In the genomic region with DNA sequence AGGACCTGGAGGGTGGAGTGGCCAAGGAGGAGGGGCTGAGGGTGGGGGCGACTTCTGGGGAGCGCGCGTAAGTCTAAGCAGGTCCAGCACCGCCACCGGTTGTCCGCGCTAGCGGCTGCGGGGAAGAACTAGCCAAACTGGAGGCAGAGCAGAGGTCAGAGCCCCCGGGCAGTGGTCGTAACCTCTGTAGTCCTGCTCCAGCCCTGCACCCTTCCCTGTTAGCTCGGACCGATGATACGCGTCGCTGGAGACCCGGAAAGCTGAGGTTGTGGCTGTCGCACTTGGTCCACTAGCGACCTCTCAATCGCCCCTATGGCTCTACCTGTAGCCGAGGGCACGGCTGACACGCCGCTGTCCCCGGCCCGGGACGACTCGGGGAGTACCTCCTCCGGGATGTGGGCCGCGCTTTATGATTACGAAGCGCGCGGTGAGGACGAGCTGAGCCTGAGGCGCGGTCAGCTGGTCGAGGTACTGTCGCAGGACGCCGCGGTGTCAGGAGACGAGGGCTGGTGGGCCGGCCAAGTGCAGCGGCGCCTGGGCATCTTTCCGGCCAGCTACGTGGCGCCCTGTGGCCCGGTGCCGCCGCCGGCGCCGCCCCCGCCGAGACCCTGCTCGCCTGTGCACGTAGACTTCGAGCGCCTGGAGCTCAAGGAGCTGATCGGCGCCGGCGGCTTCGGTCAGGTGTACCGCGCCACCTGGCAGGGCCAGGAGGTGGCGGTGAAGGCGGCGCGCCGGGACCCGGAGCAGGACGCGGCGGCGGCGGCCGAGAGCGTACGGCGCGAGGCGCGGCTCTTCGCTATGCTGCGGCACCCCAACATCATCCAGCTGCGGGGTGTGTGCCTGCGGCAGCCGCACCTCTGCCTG, we compare ENCODE assay signal across 8 mouse cellular contexts. TPM values are rescaled to one million over a fixed set of nuclear protein-coding genes. Genes with fewer than 3 reads are reported as not detected.
DNase-seq lines count a peak whose midpoint lies in the region; ATAC-seq and TF ChIP-seq lines count a peak whose summit lies in the region.

Gene Map3k21, plus strand, starts transcription at position 86 of the 864 bp plus-strand sequence.

- H3K27me3 ChIP-seq in embryonic facial prominence, embryonic 15.5 days = peaks cover 57% of the 10 kb centered on the region
- H3K27me3 ChIP-seq in hindbrain, embryonic 11.5 days (ENCODE audit: control insufficient read depth, insufficient read depth, low read length) = peaks cover 49% of the 10 kb centered on the region
- H3K27me3 ChIP-seq in liver, postnatal 0 days (ENCODE audit: insufficient read depth, low read length) = peaks cover 38% of the 10 kb centered on the region
- no peaks in the 10 kb centered on the region for H3K27me3 ChIP-seq in small intestine, adult 2 months (ENCODE audit: control insufficient read depth, insufficient read depth, low read length)

- peak within 1 kb of the TSS; percentile 35 for H3K9ac ChIP-seq in embryonic facial prominence, embryonic 15.5 days
- peak within 1 kb of the TSS; percentile 28; the same call in 1 of the 2 replicates for H3K9ac ChIP-seq in hindbrain, embryonic 11.5 days (ENCODE audit: low read depth, low read length)
- peak within 1 kb of the TSS; percentile 53 for H3K9ac ChIP-seq in liver, postnatal 0 days (replicated peaks)

- H3K9me3 ChIP-seq in embryonic facial prominence, embryonic 15.5 days (replicated peaks) = no peaks in the 10 kb centered on the region
- no peaks in the 10 kb centered on the region for H3K9me3 ChIP-seq in hindbrain, embryonic 11.5 days (ENCODE audit: control insufficient read depth, low read length)
- H3K9me3 ChIP-seq in liver, postnatal 0 days (ENCODE audit: low read length) = no peaks in the 10 kb centered on the region

- no peaks in the 10 kb centered on the region for H3K36me3 ChIP-seq in embryonic facial prominence, embryonic 15.5 days
- no peaks in the 10 kb centered on the region for H3K36me3 ChIP-seq in hindbrain, embryonic 11.5 days (ENCODE audit: control insufficient read depth, insufficient read depth, low read length)
- no peaks in the 10 kb centered on the region for H3K36me3 ChIP-seq in liver, postnatal 0 days (replicated peaks; ENCODE audit: insufficient read depth, low read length)
- H3K36me3 ChIP-seq in small intestine, adult 2 months (ENCODE audit: control insufficient read depth, insufficient read depth, low read length) = no peaks in the 10 kb centered on the region

- peak; percentile 25 to 29 for DNase-seq in adrenal gland, adult 18-20 months (ENCODE audit: low spot score in 2 of 2)
- no peak for DNase-seq in adrenal gland, postnatal 4 days (ENCODE audit: low spot score in 2 of 2)
- DNase-seq in ZHBTc4 (ENCODE audit: low read depth, low spot score) = peak; percentile 53
- peak; percentile 48 for DNase-seq in hindbrain, embryonic 11.5 days (ENCODE audit: low spot score)
- DNase-seq in liver, postnatal 0 days = peak; percentile 40
- DNase-seq in spleen, postnatal 10 days (ENCODE audit: low spot score in 2 of 2) = no peak

- under 1% methylated on average over 83 of the region's 93 CpGs for WGBS in embryonic facial prominence, embryonic 15.5 days
- whole genome bisulfite sequencing in hindbrain, embryonic 11.5 days = 1% methylated on average over 90 of the region's 93 CpGs
- 1% methylated on average over 78 of the region's 93 CpGs for WGBS in liver, postnatal 0 days (ENCODE audit: insufficient replicate concordance)
- WGBS in small intestine, adult 2 months = under 1% methylated on average over 87 of the region's 93 CpGs

- peak within 1 kb of the TSS; percentile 54 for H3K4me3 ChIP-seq in embryonic facial prominence, embryonic 15.5 days (replicated peaks)
- H3K4me3 ChIP-seq in hindbrain, embryonic 11.5 days (ENCODE audit: low read depth, low read length) = peak within 1 kb of the TSS; percentile 48
- H3K4me3 ChIP-seq in liver, postnatal 0 days (ENCODE audit: low read depth, low read length) = peak within 1 kb of the TSS; percentile 51
- H3K4me3 ChIP-seq in small intestine, adult 2 months (ENCODE audit: low read depth, low read length) = peak within 1 kb of the TSS; percentile 76

- TF ChIP-seq EP300 in liver, postnatal 0 days (IDR thresholded peaks at IDR 0.05; ENCODE audit: low read depth) = no peak

- TF ChIP-seq POLR2A in small intestine, adult 2 months (IDR thresholded peaks at IDR 0.05; ENCODE audit: low read depth, low read length) = peak; percentile 71; the same call in 1 of the 2 replicates

- peak; percentile 35 for ATAC-seq in embryonic facial prominence, embryonic 15.5 days (ENCODE audit: insufficient number of reproducible peaks, low FRiP score, low TSS enrichment, low read depth)
- ATAC-seq in hindbrain, embryonic 11.5 days (ENCODE audit: low FRiP score) = no peak
- ATAC-seq in liver, postnatal 0 days = peak; percentile 52

- no peak for TF ChIP-seq CTCF in liver, postnatal 0 days (IDR thresholded peaks at IDR 0.05; ENCODE audit: low read depth)
- no peak for TF ChIP-seq CTCF in small intestine, adult 2 months (IDR thresholded peaks at IDR 0.05; ENCODE audit: extremely low read depth, insufficient read length, insufficient replicate concordance, low read depth, low read length)

- H3K27ac ChIP-seq in embryonic facial prominence, embryonic 15.5 days (replicated peaks) = no peak within 1 kb of the TSS
- no peak within 1 kb of the TSS for H3K27ac ChIP-seq in hindbrain, embryonic 11.5 days (ENCODE audit: low read depth, low read length)
- peak within 1 kb of the TSS; percentile 84 for H3K27ac ChIP-seq in liver, postnatal 0 days (ENCODE audit: low read depth)
- H3K27ac ChIP-seq in small intestine, adult 2 months (ENCODE audit: insufficient read depth, low read depth, low read length) = peak within 1 kb of the TSS; percentile 92

- H3K4me2 ChIP-seq in embryonic facial prominence, embryonic 15.5 days (replicated peaks) = peak within 1 kb of the TSS; percentile 98
- H3K4me2 ChIP-seq in hindbrain, embryonic 11.5 days (replicated peaks; ENCODE audit: low read depth, low read length) = peak within 1 kb of the TSS; percentile 96
- H3K4me2 ChIP-seq in liver, postnatal 0 days (ENCODE audit: low read depth, low read length) = peak within 1 kb of the TSS; percentile 77

- peaks cover 19% of the 10 kb centered on the region for H3K4me1 ChIP-seq in embryonic facial prominence, embryonic 15.5 days
- peaks cover 9% of the 10 kb centered on the region; the same call in 1 of the 2 replicates for H3K4me1 ChIP-seq in hindbrain, embryonic 11.5 days (replicated peaks; ENCODE audit: control insufficient read depth, insufficient read depth, low read length)
- peaks cover 5% of the 10 kb centered on the region; the same call in 1 of the 2 replicates for H3K4me1 ChIP-seq in liver, postnatal 0 days (ENCODE audit: insufficient read depth)
- peaks cover 18% of the 10 kb centered on the region; the same call in 1 of the 2 replicates for H3K4me1 ChIP-seq in small intestine, adult 2 months (ENCODE audit: control insufficient read depth, insufficient read depth, insufficient read length, low read length)

RNA-seq across cellular contexts. Expression of gene Map3k21, which starts in this region (rescaled TPM):
- total RNA-seq in adrenal gland, adult 18-20 months (2021) = under 1 TPM; 0.22 to 0.96 TPM
- 1 to 10 TPM; 2.3 to 4.6 TPM for total RNA-seq in adrenal gland, postnatal 4 days (2021)
- 0.27 and 0.37 TPM in 2 replicates for polyA plus RNA-seq in embryonic facial prominence, embryonic 15.5 days (2015; fragmentation: Nextera tagmentation; extraction: Ambion mirVana)
- polyA plus RNA-seq in hindbrain, embryonic 11.5 days (2014; fragmentation: Nextera tagmentation; extraction: Ambion mirVana) = 0.08 and 0.14 TPM in 2 replicates
- 0.39 and 0.56 TPM in 2 replicates for polyA plus RNA-seq in liver, postnatal 0 days (2015; fragmentation: Nextera tagmentation; extraction: Ambion mirVana)
- polyA plus RNA-seq in small intestine, adult 2 months (2012; rRNA removed) = 8.2 and 14.5 TPM in 2 replicates

Comparison
In these comparisons a context has a peak if more than half of its experiments do, and no peak if none do; other contexts are left out.
1. Peak in DNase-seq in adrenal gland, adult 18-20 months; RNA of the gene not detected or under 1 TPM.
2. Peak in ATAC-seq, H3K4me3 ChIP-seq, H3K9ac ChIP-seq and H3K4me2 ChIP-seq in embryonic facial prominence, embryonic 15.5 days; RNA of the gene not detected or under 1 TPM.
3. Peak in DNase-seq, H3K4me3 ChIP-seq, H3K9ac ChIP-seq and H3K4me2 ChIP-seq in hindbrain, embryonic 11.5 days; RNA of the gene not detected or under 1 TPM.
4. Peak in DNase-seq, ATAC-seq, H3K4me3 ChIP-seq, H3K27ac ChIP-seq, H3K9ac ChIP-seq and H3K4me2 ChIP-seq in liver, postnatal 0 days; RNA of the gene not detected or under 1 TPM.